Mouse (Mus musculus) adrenal gland, adult 8-10 months (tissue): ENCODE data around the gene Ces2b. TPM values are rescaled to one million over a fixed set of nuclear protein-coding genes. Genes with fewer than 3 reads are reported as not detected.
A peak's percentile ranks its signal among the peaks of the same experiment; 100 is the strongest.
"Not testable (repeated sequence)": the region's sequence is repeated elsewhere in the genome, so short reads cannot be mapped to it uniquely, and the experiment has no call there.

Source experiments
- DNase-seq: peaks from one replicate; pipeline ENCODE4 v3.0.0; 2022
- total RNA-seq, 4 experiments: library from RNA; stranded (reverse); gene quantifications; 2 replicates each; pipeline ENCODE4 v1.2.4; 2022

Ces2b gene
- under 1 TPM; 0.10 to 0.70 (median 0.42) TPM for total RNA-seq

GRCm38 (mm10) chr8:104831440-104831839 is at the start of gene Ces2b:
TSS of gene Ces2b (plus strand) at chr8:104831572.
- DNase-seq, result no peak

GRCm38 (mm10) chr8:104787049-104787448 is 44.3 kb upstream of the Ces2b start:
- no peak for DNase-seq

GRCm38 (mm10) chr8:104788929-104789328 is 42.4 kb upstream of the Ces2b start:
- DNase-seq, result no peak

DNA sequence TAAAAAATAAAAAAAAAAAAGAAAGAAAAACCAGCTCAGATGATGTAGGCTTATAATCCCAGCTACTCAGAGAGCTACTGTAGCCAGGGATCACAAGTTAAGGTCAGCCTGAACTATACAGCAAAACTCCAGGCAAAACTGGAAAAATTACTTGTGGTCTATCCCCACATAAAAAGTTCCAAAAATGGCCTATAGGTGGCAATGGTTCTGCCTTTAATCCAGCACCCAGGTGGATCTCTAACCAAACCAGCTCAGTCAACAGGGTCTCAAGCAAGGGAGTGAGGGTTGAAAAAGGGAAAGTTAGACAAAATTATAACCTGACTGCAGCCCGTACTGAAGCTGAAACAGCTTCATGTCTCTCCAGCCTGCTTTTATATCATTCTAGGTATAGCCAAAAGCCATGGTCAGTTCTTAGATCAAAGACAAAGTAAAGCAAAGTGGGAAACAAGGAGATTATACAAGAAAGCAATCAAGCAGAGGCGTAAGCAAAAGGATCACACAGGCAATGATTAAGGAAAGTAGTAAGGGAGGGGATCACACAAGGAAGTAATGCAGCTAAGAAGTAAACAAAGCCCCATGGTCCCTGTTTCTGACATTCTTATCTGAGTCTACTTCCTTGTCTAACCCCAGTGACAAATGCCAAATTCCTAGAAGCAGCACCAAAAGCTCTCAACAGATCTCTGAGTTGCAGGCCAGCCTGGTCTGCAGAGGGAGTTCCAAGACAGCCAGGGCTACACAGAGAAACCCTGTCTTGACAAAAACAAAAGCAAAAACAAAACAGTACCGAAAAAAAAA is 41.3 kb upstream of the Ces2b start:
- no peak for DNase-seq

- DNase-seq, result no peak
Measured at GRCm38 (mm10) chr8:104799385-104799784, 32.0 kb upstream of the Ces2b start.

GRCm38 (mm10) chr8:104806127-104806526 is 25.2 kb upstream of the Ces2b start:
- DNase-seq, result no peak

DNA sequence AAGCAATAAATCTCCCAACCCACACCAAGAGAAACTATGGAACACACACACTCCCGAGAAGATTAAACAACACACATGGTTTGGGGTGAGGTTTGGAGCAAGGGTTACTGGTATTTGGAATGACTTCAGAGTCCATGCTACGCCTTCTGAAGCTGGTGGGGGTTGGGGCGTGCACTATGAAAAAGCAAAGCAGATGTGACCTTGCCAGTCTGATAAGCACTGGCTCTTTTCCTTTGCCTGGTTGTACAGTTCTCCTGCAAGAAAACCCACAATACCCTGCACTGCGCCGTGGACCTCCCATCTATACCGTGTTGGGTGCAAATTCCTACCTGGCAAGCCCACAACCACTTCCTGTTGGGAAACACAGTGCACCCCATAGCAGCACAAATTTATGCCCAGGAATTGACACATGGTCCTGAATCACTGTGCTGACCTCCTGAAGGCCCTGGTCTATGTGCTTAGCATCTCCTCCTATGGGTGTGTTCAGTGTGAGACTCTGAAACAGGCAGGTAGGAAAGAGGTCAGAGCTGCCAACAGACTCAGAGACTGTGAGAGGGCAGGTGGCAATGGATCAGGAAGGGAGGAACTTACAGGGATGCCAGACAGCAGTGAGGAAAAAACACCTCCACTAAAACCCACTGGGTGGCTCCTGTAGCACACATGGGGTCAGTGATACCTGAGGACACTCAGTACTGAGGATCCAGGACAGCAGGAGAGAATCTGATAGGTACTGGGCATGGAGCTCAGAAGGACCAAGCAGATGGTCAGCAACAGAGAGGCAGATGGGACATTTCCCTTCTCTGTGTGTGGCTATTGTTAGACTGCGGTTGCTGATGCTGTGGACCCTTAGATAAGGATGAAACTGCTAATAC is 22.6 kb upstream of the Ces2b start:
- peak; percentile 3 for DNase-seq

GRCm38 (mm10) chr8:104809436-104809835 is 21.9 kb upstream of the Ces2b start:
- DNase-seq, result no peak

GRCm38 (mm10) chr8:104826912-104827311 is 4.5 kb upstream of the Ces2b start:
- no peak for DNase-seq

- no peak for DNase-seq
Measured at GRCm38 (mm10) chr8:104828221-104828620, 3.2 kb upstream of the Ces2b start.

DNA sequence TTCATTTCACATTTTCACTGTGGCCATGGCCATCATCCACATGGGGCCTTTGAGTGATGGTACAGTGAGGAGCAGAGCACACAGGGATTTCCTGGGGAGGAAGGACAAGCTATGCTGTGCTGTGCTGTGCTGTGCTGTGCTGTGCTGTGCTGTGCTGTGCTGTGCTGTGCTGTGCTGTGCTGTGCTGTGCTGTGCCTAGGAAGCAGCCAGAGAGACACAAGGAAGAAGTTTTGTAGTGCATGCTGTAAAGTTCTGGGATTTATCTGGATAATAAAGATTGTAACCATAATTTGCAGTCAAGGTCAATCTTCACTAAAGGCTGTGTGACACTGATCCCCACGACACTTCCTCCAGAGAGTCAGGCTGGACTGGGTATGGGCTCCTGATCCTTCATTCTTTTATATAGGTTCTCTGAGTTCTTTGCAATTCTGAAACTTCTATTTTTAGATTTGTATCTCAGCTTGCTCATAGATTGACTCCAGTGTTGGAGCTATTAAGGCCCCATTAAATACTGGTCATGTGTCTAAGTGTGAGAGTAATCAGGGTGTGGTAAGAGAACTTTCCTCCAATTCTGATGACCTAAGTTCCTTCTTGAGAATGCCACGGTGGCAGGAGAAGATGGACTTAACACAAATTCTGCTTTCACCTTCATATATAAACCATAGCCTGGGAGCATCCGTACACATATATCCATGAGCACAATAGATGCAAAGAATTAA is 10.1 kb downstream of the Ces2b start:
- DNase-seq, result no peak

- DNase-seq, result no peak
Measured at GRCm38 (mm10) chr8:104846831-104847230, 15.5 kb downstream of the Ces2b start, which contains the start of gene Ces2c. TSS of gene Ces2c (plus strand) at chr8:104847068.

DNA sequence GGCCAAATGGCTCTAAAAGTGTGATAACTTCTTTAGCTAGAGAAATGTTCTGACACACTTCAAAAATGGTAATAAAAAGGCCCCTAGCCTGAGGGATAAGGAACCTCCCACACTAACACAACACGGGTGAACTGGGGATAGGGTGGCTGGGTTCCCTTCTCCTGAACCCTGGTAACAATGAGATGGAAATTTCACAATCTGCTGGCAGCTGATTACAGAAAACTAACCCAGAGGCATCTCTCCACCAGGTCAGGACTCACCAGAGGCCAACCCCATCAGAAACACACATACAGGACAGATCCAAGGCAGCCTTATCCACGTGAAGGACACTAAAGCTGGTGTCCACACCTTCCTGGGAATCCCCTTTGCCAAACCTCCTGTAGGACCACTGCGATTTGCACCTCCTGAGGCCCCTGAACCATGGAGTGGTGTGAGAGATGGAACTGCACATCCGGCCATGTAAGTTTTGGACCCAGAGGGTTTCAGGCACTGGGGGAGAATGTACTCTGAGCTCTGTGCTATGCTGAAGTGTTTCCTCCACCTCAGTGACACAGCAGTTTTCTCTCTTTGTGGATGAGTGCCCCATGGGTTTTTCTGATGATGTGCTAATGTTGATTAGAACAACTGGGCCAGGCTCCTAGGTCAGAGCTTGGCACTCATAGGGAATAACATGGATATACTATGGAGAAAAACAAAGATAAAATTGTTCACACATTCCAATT is 16.5 kb downstream of the Ces2b start:
- DNase-seq, result no peak

DNA sequence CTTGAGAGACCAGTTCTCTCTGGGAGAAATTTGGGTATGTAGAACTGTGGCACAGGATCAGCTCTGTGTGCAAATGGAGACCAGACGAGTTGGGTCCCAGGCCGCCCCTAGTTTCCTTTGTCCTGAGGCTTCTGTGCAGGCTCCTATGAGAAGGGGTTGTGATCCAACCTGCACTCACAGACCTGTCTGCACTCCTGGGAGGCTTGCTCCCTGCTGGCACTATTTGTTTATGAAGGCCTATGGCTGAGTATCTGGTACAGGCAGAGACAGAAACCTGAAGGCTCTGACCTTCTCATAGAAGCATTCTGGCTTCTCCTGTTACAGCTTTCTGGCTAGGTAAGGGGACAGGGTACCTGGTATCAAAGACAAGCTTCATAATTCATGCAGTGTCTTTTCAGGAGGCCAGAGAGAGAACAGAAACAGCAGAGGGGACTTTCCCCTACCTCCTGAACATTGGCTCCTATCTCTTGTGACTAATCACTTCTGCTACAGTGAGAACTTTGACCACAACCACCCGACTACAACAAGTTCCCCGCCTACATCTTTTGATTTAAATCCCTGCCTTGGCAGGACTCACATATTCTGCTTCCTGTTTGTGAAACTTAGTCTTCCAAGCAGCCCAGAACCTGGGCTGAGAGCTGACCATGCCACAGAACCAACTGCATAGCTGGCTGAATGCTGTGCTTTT is 35.6 kb downstream of the Ces2b start:
- DNase-seq, result not testable (repeated sequence)

GRCm38 (mm10) chr8:104868876-104869275 is 37.5 kb downstream of the Ces2b start:
- not testable (repeated sequence) for DNase-seq

- not testable (repeated sequence) for DNase-seq
Measured at GRCm38 (mm10) chr8:104886223-104886926, 55.0 kb downstream of the Ces2b start.
